Mouse (Mus musculus) MEL (cell line): ENCODE measurements at regions not wholly inside any gene's neighbourhood (a gene's known extent, or its start where the extent isn't known, plus 50 kb on each side); places are given as distances from the start of the nearest gene placed in this dataset.
A peak's percentile ranks its signal among the peaks of the same experiment; 100 is the strongest.

Experiments
- DNase-seq: peaks from one replicate; pipeline ENCODE4 v3.0.0; 2011; ENCODE audit warnings: low read depth, low spot score
- H3K27ac ChIP-seq: 2 replicates; pipeline ENCODE4 v1.5.1; 2012; ENCODE audit warnings: low read depth, mild to moderate bottlenecking, control low read depth, low read length, moderate library complexity; ENCODE audit not compliant: control insufficient read depth
- H3K27me3 ChIP-seq, 2 experiments: fragments of 150-350 bp in 1 of 2; sonication (generic) in 1 of 2; 2 replicates each; pipeline ENCODE4 v1.6.1; 2012; ENCODE audit warnings: low read length in 2 of 2, mild to moderate bottlenecking in 2 of 2, improper control_type of control experiment in 1 of 2, moderate library complexity in 1 of 2; ENCODE audit not compliant: insufficient read depth in 2 of 2, control insufficient read depth in 1 of 2
- H3K36me3 ChIP-seq, 2 experiments: 2 replicates each; pipeline ENCODE4 v1.6.1; 2012 to 2014; ENCODE audit warnings: low read length in 2 of 2, improper control_type of control experiment in 1 of 2, inconsistent platforms in 1 of 2, mild to moderate bottlenecking in 1 of 2; ENCODE audit not compliant: insufficient read depth in 2 of 2, control insufficient read depth in 1 of 2
- H3K4me1 ChIP-seq, 2 experiments: fragments of 150-350 bp in 1 of 2; sonication (generic) in 1 of 2; 2 replicates each; pipeline ENCODE4 v1.6.1; 2012; ENCODE audit warnings: low read length in 2 of 2, improper control_type of control experiment in 1 of 2, mild to moderate bottlenecking in 1 of 2; ENCODE audit not compliant: insufficient read depth in 2 of 2, control insufficient read depth in 1 of 2
- H3K4me3 ChIP-seq, 2 experiments: fragments of 150-350 bp in 1 of 2; sonication (generic) in 1 of 2; 2 replicates each; pipeline ENCODE4 v1.5.1; 2012; ENCODE audit warnings: low read depth in 2 of 2, low read length in 2 of 2, mild to moderate bottlenecking in 2 of 2, moderate library complexity in 2 of 2, control low read depth in 1 of 2, improper control_type of control experiment in 1 of 2; ENCODE audit not compliant: control insufficient read depth in 1 of 2, insufficient read depth in 1 of 2
- H3K79me2 ChIP-seq: 2 replicates; pipeline ENCODE4 v1.6.1; 2012; ENCODE audit warnings: mild to moderate bottlenecking, low read length, moderate library complexity; ENCODE audit not compliant: control insufficient read depth, poor library complexity, insufficient read depth
- H3K9ac ChIP-seq: 2 replicates; pipeline ENCODE4 v1.6.1; 2012; ENCODE audit warnings: low read depth, mild to moderate bottlenecking, control low read depth, low read length, moderate library complexity; ENCODE audit not compliant: control insufficient read depth, poor library complexity, severe bottlenecking
- H3K9me3 ChIP-seq: fragments of 150-350 bp; sonication (generic); replicated peaks from 2 replicates; pipeline ENCODE4 v1.6.1; 2012; ENCODE audit warnings: mild to moderate bottlenecking, low read length, improper control_type of control experiment, moderate library complexity; ENCODE audit not compliant: insufficient read depth
- CHD2 ChIP-seq: IDR thresholded peaks from 2 replicates; pipeline ENCODE4 v1.6.1; 2011; ENCODE audit warnings: low read length, improper control_type of control experiment
- E2F4 ChIP-seq: IDR thresholded peaks from 2 replicates; pipeline ENCODE4 v1.6.1; 2011; ENCODE audit warnings: low read depth, low read length, improper control_type of control experiment, borderline replicate concordance
- EP300 ChIP-seq, 2 experiments: IDR thresholded peaks; 2 replicates each; pipeline ENCODE4 v1.6.1; 2011; ENCODE audit warnings: improper control_type of control experiment in 2 of 2, low read length in 2 of 2, low read depth in 1 of 2, mild to moderate bottlenecking in 1 of 2
- ETS1 ChIP-seq: IDR thresholded peaks from 2 replicates; pipeline ENCODE4 v1.6.1; 2012; ENCODE audit warnings: low read depth, mild to moderate bottlenecking, inconsistent platforms, low read length, improper control_type of control experiment, moderate library complexity
- GABPA ChIP-seq: IDR thresholded peaks from 2 replicates; pipeline ENCODE4 v1.6.1; 2012; ENCODE audit warnings: low read depth, mild to moderate bottlenecking, inconsistent platforms, low read length, improper control_type of control experiment, moderate library complexity
- GATA1 ChIP-seq: IDR thresholded peaks from 2 replicates; pipeline ENCODE4 v1.6.1; 2011; ENCODE audit warnings: low read depth, low read length, improper control_type of control experiment
- MAX ChIP-seq: IDR thresholded peaks from 2 replicates; pipeline ENCODE4 v1.6.1; 2011; ENCODE audit warnings: low read length, improper control_type of control experiment
- MXI1 ChIP-seq: IDR thresholded peaks from 2 replicates; pipeline ENCODE4 v1.6.1; 2011; ENCODE audit warnings: mild to moderate bottlenecking, low read depth, low read length, improper control_type of control experiment
- MYB ChIP-seq: IDR thresholded peaks from 2 replicates; pipeline ENCODE4 v1.6.1; 2011; ENCODE audit warnings: mild to moderate bottlenecking, low read depth, low read length, improper control_type of control experiment
- MYC ChIP-seq: IDR thresholded peaks from 2 replicates; pipeline ENCODE4 v1.6.1; 2011; ENCODE audit warnings: low read depth, mild to moderate bottlenecking, low read length, improper control_type of control experiment, moderate library complexity
- POLR2A ChIP-seq, 2 experiments: IDR thresholded peaks; 2 replicates each; pipeline ENCODE4 v1.6.1; 2011 to 2012; ENCODE audit warnings: low read length in 2 of 2, mild to moderate bottlenecking in 2 of 2, control low read depth in 1 of 2, improper control_type of control experiment in 1 of 2, low read depth in 1 of 2, moderate library complexity in 1 of 2; ENCODE audit not compliant: control insufficient read depth in 1 of 2, insufficient read depth in 1 of 2, poor library complexity in 1 of 2
- POLR2AphosphoS2 ChIP-seq: IDR thresholded peaks from 2 replicates; pipeline ENCODE4 v1.6.1; 2011; ENCODE audit warnings: low read length, improper control_type of control experiment
- RAD21 ChIP-seq: IDR thresholded peaks from 2 replicates; pipeline ENCODE4 v1.6.1; 2011; ENCODE audit warnings: mild to moderate bottlenecking, low read depth, low read length, improper control_type of control experiment
- TBP ChIP-seq: IDR thresholded peaks from 2 replicates; pipeline ENCODE4 v1.8.0; 2011; ENCODE audit warnings: low read depth, low read length, improper control_type of control experiment
- USF1 ChIP-seq: IDR thresholded peaks from 2 replicates; pipeline ENCODE4 v1.6.1; 2014; ENCODE audit warnings: low read depth, mild to moderate bottlenecking, inconsistent platforms, low read length, improper control_type of control experiment, moderate library complexity
- ZC3H11A ChIP-seq: IDR thresholded peaks from 2 replicates; pipeline ENCODE4 v1.6.1; 2012; ENCODE audit warnings: low read depth, mild to moderate bottlenecking, inconsistent platforms, low read length, improper control_type of control experiment
- ZNF384 ChIP-seq: IDR thresholded peaks from 2 replicates; pipeline ENCODE4 v1.6.1; 2012; ENCODE audit warnings: low read depth, mild to moderate bottlenecking, inconsistent platforms, low read length, improper control_type of control experiment

DNA sequence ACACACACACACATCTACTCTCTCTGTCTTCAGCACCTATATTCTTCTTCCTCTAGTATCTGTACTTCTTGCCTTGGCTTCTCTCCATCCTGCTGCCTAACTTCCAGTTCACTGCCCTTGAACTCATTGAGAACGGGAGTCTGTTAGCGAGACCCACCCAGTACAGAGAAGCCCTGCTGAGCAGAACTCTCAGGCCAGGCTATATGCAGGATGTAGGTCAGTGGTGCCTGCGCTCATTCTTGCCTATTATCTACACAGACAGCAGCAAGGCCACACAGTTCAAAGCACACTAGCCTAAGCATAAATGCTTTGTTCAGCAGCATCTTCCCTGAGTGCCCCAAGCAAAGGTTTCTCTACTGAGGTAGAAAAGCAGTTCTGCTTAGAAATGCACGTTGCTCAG lies 225.8 kb downstream of the Ddx10 start:
- no peak for DNase-seq
- no peak overlapping the region for H3K4me3 ChIP-seq
- H3K27me3 ChIP-seq = no peaks in the 10 kb centered on the region
- no peaks in the 10 kb centered on the region for H3K36me3 ChIP-seq
- H3K79me2 ChIP-seq = no peaks in the 10 kb centered on the region
- H3K9me3 ChIP-seq = no peaks in the 10 kb centered on the region
- TF ChIP-seq ZC3H11A (no peak), TBP (no peak)
- TF ChIP-seq, all 39 proteins: peak for 0
- Histone ChIP-seq H3K27ac (no peak overlapping the region), H3K9ac (no peak overlapping the region), H3K4me1 (no peaks in the 10 kb centered on the region)

DNA sequence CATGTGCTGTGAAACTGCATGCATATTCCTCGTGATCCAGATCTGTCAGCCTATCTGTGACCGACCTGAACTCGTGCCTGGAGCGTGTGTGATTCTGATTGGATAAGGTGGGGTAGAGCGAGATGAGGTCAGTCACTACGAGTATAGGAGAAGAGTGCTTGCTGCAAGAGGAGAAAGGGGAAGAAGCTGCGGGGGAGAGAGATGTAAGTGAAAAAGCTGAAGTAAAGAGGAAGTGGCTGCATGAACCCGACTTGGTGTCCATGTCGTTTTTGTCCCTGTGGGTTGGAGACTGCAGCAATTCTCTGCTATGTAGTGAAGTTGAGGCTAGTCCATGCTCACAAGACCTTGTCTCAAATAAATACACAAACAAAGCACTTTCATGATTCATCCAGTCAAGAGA lies 237.1 kb downstream of the Ddx10 start:
- Histone ChIP-seq H3K9ac (no peak overlapping the region), H3K4me3 (no peak overlapping the region), H3K4me1 (no peaks in the 10 kb centered on the region)

DNA sequence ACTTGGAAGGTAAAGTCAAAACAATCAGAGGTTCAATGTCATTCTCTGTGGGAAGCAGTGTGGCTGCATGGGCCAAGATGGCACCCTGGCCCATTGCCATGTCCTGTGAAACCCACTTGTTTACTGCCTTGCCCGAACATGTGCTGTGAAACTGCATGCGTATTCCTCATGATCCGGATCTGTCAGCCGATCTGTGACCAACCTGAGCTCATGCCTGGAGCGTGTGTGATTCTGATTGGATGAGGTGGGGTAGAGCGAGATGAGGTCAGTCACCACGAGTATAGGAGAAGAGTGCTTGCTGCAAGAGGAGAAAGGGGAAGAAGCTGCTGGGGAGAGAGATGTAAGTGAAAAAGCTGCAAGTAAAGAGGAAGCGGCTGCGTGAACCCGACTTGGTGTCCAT lies 240.5 kb downstream of the Ddx10 start:
- Histone ChIP-seq H3K4me1 (no peaks in the 10 kb centered on the region), H3K79me2 (no peaks in the 10 kb centered on the region), H3K9me3 (no peaks in the 10 kb centered on the region), H3K36me3 (no peaks in the 10 kb centered on the region), H3K27me3 (peaks cover 0 to 2% of the 10 kb centered on the region in 2 experiments; a peak in 1 of 4 replicates), H3K27ac (no peak overlapping the region), H3K9ac (peak overlapping the region; percentile 47), H3K4me3 (peak overlapping the region; percentile 33 to 58; a peak in 3 of 4 replicates)
- peak; percentile 70; the same call in 1 of the 2 replicates for TF ChIP-seq MYC
- peak; percentile 58; the same call in 1 of the 2 replicates for TF ChIP-seq MXI1
- 0 out of 4 replicates have a peak, but pooled peaks of 1 of the 2 experiments have one; percentile 23 for TF ChIP-seq POLR2A (IDR thresholded peaks at IDR 0.05; ENCODE audit: control insufficient read depth in 1 of 2, insufficient read depth in 1 of 2, low read depth in 1 of 2, low read length in 2 of 2, poor library complexity in 1 of 2)
- TF ChIP-seq USF1 = no peak
- TF ChIP-seq GATA1 = 0 out of 2 replicates have a peak, but pooled peaks have one; percentile 43
- TF ChIP-seq EP300 (IDR thresholded peaks at IDR 0.05; ENCODE audit: low read depth in 1 of 2, low read length in 2 of 2) = 0 out of 4 replicates have a peak, but pooled peaks of 1 of the 2 experiments have one; percentile 22
- TF ChIP-seq ETS1 = 0 out of 2 replicates have a peak, but pooled peaks have one; percentile 19
- TF ChIP-seq MAX = peak; percentile 85
- no peak for TF ChIP-seq E2F4
- DNase-seq = peak; percentile 82

More for the DNA sequence above, 237.1 kb downstream of the Ddx10 start:
- DNase-seq = peak; percentile 43
- no peaks in the 10 kb centered on the region for H3K9me3 ChIP-seq
- TF ChIP-seq GABPA = no peak
- no peak for TF ChIP-seq MYC
- TF ChIP-seq MYB = no peak
- no peak for TF ChIP-seq ZNF384
- no peak for TF ChIP-seq POLR2AphosphoS2
- TF ChIP-seq RAD21 = no peak
- TF ChIP-seq CHD2 = no peak
- TF ChIP-seq, all 39 proteins: peak for 0
- Histone ChIP-seq H3K27me3 (no peaks in the 10 kb centered on the region), H3K27ac (no peak overlapping the region), H3K36me3 (no peaks in the 10 kb centered on the region), H3K79me2 (no peaks in the 10 kb centered on the region)
